Mouse (Mus musculus) embryonic facial prominence, embryonic 11.5 days (tissue): Measurements from ENCODE around the gene Dnajc5. TPM values are rescaled to one million over a fixed set of nuclear protein-coding genes. Genes with fewer than 3 reads are reported as not detected.

Source experiments
- ATAC-seq: fragments of 200-750 bp; cut with Nextera tagmentation; replicated peaks from 2 replicates; pipeline ENCODE4 v1.8.0; 2017; ENCODE audit warnings: low read depth; ENCODE audit not compliant: insufficient number of reproducible peaks, low FRiP score, low TSS enrichment
- DNase-seq: peaks from one replicate; pipeline ENCODE4 v3.0.0-alpha.2; 2015; ENCODE audit warnings: low spot score
- H3K27ac ChIP-seq: fragments of 300-500 bp; sonication (generic); replicated peaks from 2 replicates; pipeline ENCODE4 v1.5.1; 2014; ENCODE audit warnings: mild to moderate bottlenecking, low read depth, low read length, control low read depth
- H3K27me3 ChIP-seq: fragments of 300-500 bp; sonication (generic); 2 replicates; pipeline ENCODE4 v1.6.1; 2014; ENCODE audit warnings: mild to moderate bottlenecking, low read length, moderate library complexity, mixed read lengths; ENCODE audit not compliant: control insufficient read depth, insufficient read depth
- H3K36me3 ChIP-seq: fragments of 300-500 bp; sonication (generic); replicated peaks from 2 replicates; pipeline ENCODE4 v1.6.1; 2014; ENCODE audit warnings: low read depth, mild to moderate bottlenecking, low read length, moderate library complexity, mixed read lengths; ENCODE audit not compliant: control insufficient read depth, insufficient read depth
- H3K4me1 ChIP-seq: fragments of 300-500 bp; sonication (generic); 2 replicates; pipeline ENCODE4 v1.6.1; 2014; ENCODE audit warnings: low read length, mixed read lengths; ENCODE audit not compliant: control insufficient read depth, insufficient read depth
- H3K4me2 ChIP-seq: fragments of 300-500 bp; sonication (generic); 2 replicates; pipeline ENCODE4 v1.6.1; 2014; ENCODE audit warnings: low read depth, mild to moderate bottlenecking, control low read depth, low read length, moderate library complexity
- H3K4me3 ChIP-seq: fragments of 300-500 bp; sonication (generic); 2 replicates; pipeline ENCODE4 v1.5.1; 2014; ENCODE audit warnings: low read depth, low read length, control low read depth
- H3K9ac ChIP-seq: fragments of 300-500 bp; sonication (generic); replicated peaks from 2 replicates; pipeline ENCODE4 v1.6.1; 2014; ENCODE audit warnings: mild to moderate bottlenecking, control low read depth, low read length
- H3K9me3 ChIP-seq: fragments of 300-500 bp; sonication (generic); replicated peaks from 2 replicates; pipeline ENCODE4 v1.6.1; 2016; ENCODE audit warnings: mild to moderate bottlenecking, low read length, inconsistent platforms, mixed read lengths; ENCODE audit not compliant: control insufficient read depth
- WGBS: fragments of 180-500 bp; shearing (Covaris S2); extraction: QIAGEN DNeasy Blood & Tissue Kit; methylation state at CpG from one replicate; pipeline ENCODE4 v1.1.7; 2014; 5-methylcytosine and 5-hydroxymethylcytosine counted together
- polyA plus RNA-seq: library from polyadenylated mRNA; unstranded; fragments of >200 nt; fragmentation: Nextera tagmentation; extraction: Ambion mirVana; gene quantifications from 2 replicates; pipeline ENCODE4 v1.2.1, GENCODE M21; 2014

Gene Dnajc5
- polyA plus RNA-seq, 1 experiment from 2014 or later, result 79.1 TPM

DNA sequence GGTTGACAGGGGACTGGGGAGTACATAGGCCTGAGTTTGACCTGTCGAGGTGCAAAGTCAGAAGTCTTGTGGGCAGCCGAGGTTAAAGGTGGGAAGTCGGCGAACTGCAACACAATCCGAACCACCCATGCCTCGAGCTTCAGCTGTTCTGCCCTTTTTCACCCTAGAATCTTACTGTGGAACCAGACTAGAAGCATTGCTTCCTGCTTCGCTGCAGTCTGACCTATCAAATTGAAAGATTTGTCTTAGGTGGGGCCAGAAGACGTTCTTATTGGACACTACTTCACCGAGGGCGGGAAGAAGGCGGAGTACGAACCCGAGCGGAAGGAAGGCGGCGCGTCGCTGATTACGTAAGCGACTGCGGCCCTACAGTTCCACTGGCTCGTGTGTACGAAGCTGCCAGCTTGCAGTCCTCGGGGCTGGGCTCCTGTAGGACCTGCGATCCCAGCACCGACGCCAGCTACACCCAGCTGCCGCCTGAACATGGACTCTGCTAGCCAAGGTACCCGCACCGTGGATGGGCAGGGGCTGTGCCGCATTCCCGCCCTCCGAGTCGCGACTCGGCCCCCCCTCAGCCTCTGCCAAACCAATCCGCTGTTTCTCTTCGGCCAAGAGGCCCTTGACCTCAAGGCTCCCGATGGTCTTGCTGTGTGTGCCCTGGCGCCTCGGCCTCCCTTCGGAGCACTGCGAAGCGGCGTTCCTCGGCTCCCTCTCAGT lies 23.3 kb upstream of the Dnajc5 start, which contains the start of gene Tpd52l2:
Tpd52l2 (plus strand) TSS at position 312 of the 717 bp plus-strand sequence.
- Histone ChIP-seq H3K4me1 (no peaks in the 10 kb centered on the region; the same call in 1 of the 2 replicates), H3K9ac (peak within 1 kb of the TSS; percentile 76), H3K4me2 (peak within 1 kb of the TSS; percentile 69), H3K4me3 (peak within 1 kb of the TSS; percentile 54), H3K9me3 (no peaks in the 10 kb centered on the region), H3K27ac (peak within 1 kb of the TSS; percentile 65), H3K27me3 (no peaks in the 10 kb centered on the region), H3K36me3 (peaks cover under 1% of the 10 kb centered on the region; the same call in 1 of the 2 replicates)
- DNase-seq (peak; percentile 97), ATAC-seq (peak; percentile 96)
- WGBS, result under 1% methylated on average over 46 of the region's 46 CpGs

- Histone ChIP-seq H3K27ac (peak overlapping the region; percentile 65), H3K4me3 (peak overlapping the region; percentile 54), H3K36me3 (peaks cover 2% of the 10 kb centered on the region), H3K27me3 (no peaks in the 10 kb centered on the region), H3K9me3 (no peaks in the 10 kb centered on the region), H3K4me1 (no peaks in the 10 kb centered on the region; the same call in 1 of the 2 replicates), H3K4me2 (peak overlapping the region; percentile 66), H3K9ac (peak overlapping the region; percentile 76)
- peak; percentile 64 for ATAC-seq
- peak; percentile 70 for DNase-seq
- 0% methylated on average over 12 of the region's 12 CpGs for WGBS
These were observed 22.8 kb upstream of the Dnajc5 start for GRCm38 (mm10) chr2:181497548-181497875.

DNA sequence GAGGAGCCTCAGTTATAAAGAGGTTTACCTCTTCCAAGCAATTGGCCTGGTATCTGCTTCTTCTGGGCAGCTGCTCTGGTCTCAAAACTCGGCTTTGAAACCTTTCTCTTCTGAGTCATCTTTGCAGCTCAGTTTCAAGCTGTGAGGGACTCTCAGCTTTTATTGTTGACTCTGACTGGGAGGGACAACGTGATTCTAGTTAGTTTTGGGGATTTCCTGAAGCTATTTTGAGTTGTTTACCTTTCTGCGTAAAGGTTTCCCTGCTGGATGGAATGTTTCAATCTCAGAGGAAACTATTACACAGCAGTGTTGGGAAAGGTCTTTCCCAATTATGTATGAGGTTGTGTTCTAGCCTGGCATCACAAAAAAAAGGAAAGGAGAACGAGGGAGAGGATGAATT lies 21.6 kb upstream of the Dnajc5 start:
- 74% methylated on average over 4 of the region's 4 CpGs for WGBS
- Histone ChIP-seq H3K9me3 (no peaks in the 10 kb centered on the region), H3K36me3 (peaks cover 2% of the 10 kb centered on the region), H3K9ac (no peak overlapping the region), H3K4me1 (no peaks in the 10 kb centered on the region; the same call in 1 of the 2 replicates), H3K27ac (no peak overlapping the region), H3K4me2 (no peak overlapping the region), H3K27me3 (no peaks in the 10 kb centered on the region), H3K4me3 (no peak overlapping the region)
- no peak for ATAC-seq
- DNase-seq, result no peak

DNA sequence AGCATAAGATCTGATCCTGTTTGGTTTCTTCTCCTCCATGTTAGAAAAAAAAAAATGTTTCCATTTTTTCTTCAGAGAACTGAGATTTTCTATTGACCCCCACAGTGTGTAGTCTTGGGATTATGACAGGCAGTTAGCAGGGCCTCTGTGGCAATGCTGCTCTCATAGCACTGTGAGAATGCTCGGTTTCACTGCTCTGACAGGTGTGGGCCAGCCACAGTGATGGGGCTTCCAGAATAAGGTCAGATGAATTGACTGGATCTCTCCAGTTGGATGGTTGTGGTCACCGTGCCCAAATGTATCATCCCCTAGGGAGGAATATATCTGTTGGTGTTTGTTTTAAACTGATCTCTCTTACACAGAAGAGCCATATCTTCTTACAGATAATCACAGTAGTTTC lies 11.1 kb upstream of the Dnajc5 start:
- H3K9me3 ChIP-seq, result no peaks in the 10 kb centered on the region
- H3K27me3 ChIP-seq, result no peaks in the 10 kb centered on the region
- WGBS, result 96% methylated on average over 2 of the region's 2 CpGs
- H3K36me3 ChIP-seq, result peaks cover 9% of the 10 kb centered on the region
- no peak overlapping the region for H3K4me3 ChIP-seq
- ATAC-seq, result no peak
- DNase-seq, result no peak
- H3K4me1 ChIP-seq, result no peaks in the 10 kb centered on the region
- H3K27ac ChIP-seq, result no peak overlapping the region
- H3K9ac ChIP-seq, result no peak overlapping the region
- no peak overlapping the region for H3K4me2 ChIP-seq

DNA sequence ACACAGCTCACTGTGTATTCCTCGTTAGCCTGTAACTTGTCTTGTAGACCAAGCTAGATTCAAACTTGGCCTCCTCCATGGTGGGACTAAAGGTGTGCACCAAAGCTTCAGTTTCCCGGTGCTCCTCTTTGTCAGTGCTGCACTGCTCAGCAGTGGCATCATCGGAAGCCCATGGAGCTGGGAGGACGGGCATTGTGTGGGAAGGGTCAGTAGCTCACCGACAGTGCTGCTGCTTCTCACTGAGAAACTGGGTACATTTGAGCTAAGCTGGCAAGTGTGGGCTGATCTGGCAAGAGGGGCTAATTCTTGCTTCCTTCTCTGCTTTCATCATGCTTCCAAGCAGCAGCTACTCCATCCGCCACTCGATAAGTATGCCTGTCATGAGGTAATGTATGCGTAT lies 9.1 kb upstream of the Dnajc5 start:
- H3K4me3 ChIP-seq, result no peak overlapping the region
- DNase-seq (no peak), ATAC-seq (no peak)
- WGBS, result 93% methylated on average over 8 of the region's 8 CpGs
- no peaks in the 10 kb centered on the region for H3K27me3 ChIP-seq
- no peaks in the 10 kb centered on the region for H3K9me3 ChIP-seq
- peaks cover 9% of the 10 kb centered on the region for H3K36me3 ChIP-seq
- no peak overlapping the region for H3K27ac ChIP-seq
- no peak overlapping the region for H3K4me2 ChIP-seq
- no peak overlapping the region for H3K9ac ChIP-seq
- no peaks in the 10 kb centered on the region for H3K4me1 ChIP-seq

DNA sequence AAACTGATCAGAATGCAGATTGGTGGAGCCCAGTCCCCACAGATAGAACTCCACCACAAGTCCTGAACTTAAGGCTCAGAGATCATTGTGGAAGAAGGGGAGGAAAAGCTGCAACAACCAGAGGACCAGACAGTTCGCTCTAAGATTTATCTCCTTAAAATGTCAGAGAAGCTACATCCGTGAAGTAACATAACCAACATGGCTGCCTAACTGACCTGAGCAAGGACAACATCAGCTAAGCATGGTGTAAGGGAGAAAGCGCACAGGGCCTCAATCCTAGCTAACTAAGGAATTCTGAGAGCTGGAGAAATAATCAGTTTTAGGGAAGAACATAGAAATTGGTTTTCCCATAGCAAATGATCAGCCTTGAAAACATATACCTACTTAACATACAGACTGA lies 1.1 kb upstream of the Dnajc5 start:
- Histone ChIP-seq H3K27me3 (no peaks in the 10 kb centered on the region), H3K4me1 (no peaks in the 10 kb centered on the region), H3K27ac (peak overlapping the region; percentile 96), H3K4me3 (peak overlapping the region; percentile 94), H3K4me2 (peak overlapping the region; percentile 58), H3K9me3 (no peaks in the 10 kb centered on the region), H3K9ac (peak overlapping the region; percentile 92), H3K36me3 (no peaks in the 10 kb centered on the region; the same call in 1 of the 2 replicates)
- no peak for ATAC-seq
- no peak for DNase-seq
- 74% methylated on average over 3 of the region's 3 CpGs for WGBS

DNA sequence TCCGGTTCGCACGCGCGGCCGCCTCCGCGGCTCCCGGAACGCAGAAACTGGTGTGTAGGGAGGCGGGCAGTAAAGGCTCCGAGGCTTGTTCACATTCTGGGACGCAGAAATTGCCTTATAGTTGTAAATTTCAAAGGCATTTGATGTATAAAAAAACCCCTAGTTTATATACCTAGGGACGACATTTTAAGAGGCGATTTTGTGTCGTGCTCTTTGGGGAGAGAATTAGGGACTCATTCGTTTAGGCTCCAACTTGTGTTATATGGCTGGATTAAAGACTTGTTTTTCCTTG lies 597 bp downstream of the Dnajc5 start:
- no peaks in the 10 kb centered on the region; the same call in 1 of the 2 replicates for H3K36me3 ChIP-seq
- no peaks in the 10 kb centered on the region for H3K27me3 ChIP-seq
- peak overlapping the region; percentile 92 for H3K9ac ChIP-seq
- H3K27ac ChIP-seq, result peak overlapping the region; percentile 96
- peak overlapping the region; percentile 58 for H3K4me2 ChIP-seq
- WGBS, result under 1% methylated on average over 17 of the region's 17 CpGs
- no peaks in the 10 kb centered on the region for H3K9me3 ChIP-seq
- peak overlapping the region; percentile 94 for H3K4me3 ChIP-seq
- no peaks in the 10 kb centered on the region for H3K4me1 ChIP-seq
- ATAC-seq, result no peak
- no peak for DNase-seq

DNA sequence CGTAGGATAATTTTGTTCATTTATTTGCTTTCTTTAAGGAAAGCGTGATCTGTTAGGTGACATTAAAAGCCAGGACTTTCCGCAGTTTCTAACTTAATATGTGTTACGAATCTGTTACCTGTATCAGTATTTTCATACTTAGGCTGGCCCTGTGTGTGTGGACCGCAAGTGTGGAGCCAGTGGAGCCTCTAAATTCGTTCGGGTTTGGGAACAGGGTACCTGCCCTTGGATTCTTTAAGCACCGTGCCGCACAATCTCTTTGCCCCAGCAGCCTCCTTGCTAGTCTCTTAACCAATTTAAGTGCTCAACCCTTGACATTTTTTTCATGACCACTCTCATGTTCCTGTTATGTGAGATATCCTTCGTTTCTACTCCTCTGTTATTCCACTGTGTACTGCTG lies 1.2 kb downstream of the Dnajc5 start:
- WGBS, result 61% methylated on average over 10 of the region's 10 CpGs
- H3K9me3 ChIP-seq, result no peaks in the 10 kb centered on the region

More for the DNA sequence above, 1.2 kb downstream of the Dnajc5 start:
- DNase-seq (no peak), ATAC-seq (no peak)
- no peaks in the 10 kb centered on the region for H3K4me1 ChIP-seq
- H3K9ac ChIP-seq, result peak overlapping the region; percentile 50; the same call in 1 of the 2 replicates
- no peaks in the 10 kb centered on the region; the same call in 1 of the 2 replicates for H3K36me3 ChIP-seq
- peak overlapping the region; percentile 94 for H3K4me3 ChIP-seq
- no peaks in the 10 kb centered on the region for H3K27me3 ChIP-seq
- H3K27ac ChIP-seq, result no peak overlapping the region
- H3K4me2 ChIP-seq, result peak overlapping the region; percentile 58
